Mouse (Mus musculus) lung, embryonic 14.5 days (tissue): ENCODE data around the gene Tmem123. TPM values are rescaled to one million over a fixed set of nuclear protein-coding genes. Genes with fewer than 3 reads are reported as not detected.

Experiments used
- ATAC-seq: fragments of 200-750 bp; cut with Nextera tagmentation; 2 replicates; pipeline ENCODE4 v1.8.0; 2017; ENCODE audit warnings: mild to moderate bottlenecking, moderate TSS enrichment, moderate library complexity; ENCODE audit not compliant: insufficient read depth
- DNase-seq: peaks from one replicate; pipeline ENCODE4 v3.0.0-alpha.2; 2015
- H3K27ac ChIP-seq: fragments of 300-500 bp; sonication (generic); 2 replicates; pipeline ENCODE4 v1.5.1; 2014; ENCODE audit warnings: low read depth, mild to moderate bottlenecking, moderate library complexity
- H3K27me3 ChIP-seq: fragments of 300-500 bp; sonication (generic); 2 replicates; pipeline ENCODE4 v1.6.1; 2014; ENCODE audit warnings: low read length, control low read depth; ENCODE audit not compliant: insufficient read depth
- H3K36me3 ChIP-seq: fragments of 300-500 bp; sonication (generic); 2 replicates; pipeline ENCODE4 v1.6.1; 2014; ENCODE audit warnings: control low read depth; ENCODE audit not compliant: insufficient read depth
- H3K4me1 ChIP-seq: fragments of 300-500 bp; sonication (generic); 2 replicates; pipeline ENCODE4 v1.6.1; 2014; ENCODE audit warnings: antibody characterized with exemption, control low read depth; ENCODE audit not compliant: insufficient read depth
- H3K4me2 ChIP-seq: fragments of 300-500 bp; sonication (generic); 2 replicates; pipeline ENCODE4 v1.6.1; 2014; ENCODE audit warnings: mild to moderate bottlenecking
- H3K4me3 ChIP-seq: fragments of 300-500 bp; sonication (generic); 2 replicates; pipeline ENCODE4 v1.5.1; 2014; ENCODE audit warnings: low read depth, low read length
- H3K9ac ChIP-seq: fragments of 300-500 bp; sonication (generic); 2 replicates; pipeline ENCODE4 v1.6.1; 2014
- H3K9me3 ChIP-seq: fragments of 300-500 bp; sonication (generic); 2 replicates; pipeline ENCODE4 v1.6.1; 2016; ENCODE audit warnings: low read depth, low read length, control low read depth
- CTCF ChIP-seq: IDR thresholded peaks from 2 replicates; pipeline ENCODE4 v1.5.1; 2016; ENCODE audit warnings: antibody characterized with exemption, low read depth
- WGBS: fragments of 180-500 bp; shearing (Covaris S2); extraction: QIAGEN DNeasy Blood & Tissue Kit; methylation state at CpG from one replicate; pipeline ENCODE4 v1.1.7; 2014; 5-methylcytosine and 5-hydroxymethylcytosine counted together
- polyA plus RNA-seq: library from polyadenylated mRNA; unstranded; fragments of >200 nt; fragmentation: Nextera tagmentation; extraction: Ambion mirVana; gene quantifications from 2 replicates; pipeline ENCODE4 v1.2.1, GENCODE M21; 2014

Tmem123 gene
- polyA plus RNA-seq, 1 experiment from 2014 or later: 145 TPM

- no peak for ATAC-seq
- H3K4me1 ChIP-seq: no peaks in the 10 kb centered on the region
- WGBS: 87% methylated on average over 8 of the region's 8 CpGs
- H3K9me3 ChIP-seq: no peaks in the 10 kb centered on the region
- H3K4me3 ChIP-seq: no peak overlapping the region
- H3K27ac ChIP-seq: no peak overlapping the region
- no peak overlapping the region for H3K4me2 ChIP-seq
- no peaks in the 10 kb centered on the region for H3K27me3 ChIP-seq
- H3K36me3 ChIP-seq: peaks cover 38% of the 10 kb centered on the region
- TF ChIP-seq CTCF: no peak
- no peak for DNase-seq
- H3K9ac ChIP-seq: no peak overlapping the region
Measured at GRCm38 (mm10) chr9:7780250-7781150, 16.7 kb downstream of the Tmem123 start.

GRCm38 (mm10) chr9:7783823-7784614 lies 20.2 kb downstream of the Tmem123 start:
- WGBS: 82% methylated on average over 15 of the region's 15 CpGs
- H3K4me2 ChIP-seq: no peak overlapping the region
- H3K4me3 ChIP-seq: no peak overlapping the region
- DNase-seq (no peak), ATAC-seq (no peak)
- TF ChIP-seq CTCF: no peak
- H3K9ac ChIP-seq: no peak overlapping the region
- no peaks in the 10 kb centered on the region for H3K4me1 ChIP-seq
- peaks cover 33% of the 10 kb centered on the region for H3K36me3 ChIP-seq
- no peaks in the 10 kb centered on the region for H3K27me3 ChIP-seq
- H3K9me3 ChIP-seq: no peaks in the 10 kb centered on the region
- peak overlapping the region; percentile 46; the same call in 1 of the 2 replicates for H3K27ac ChIP-seq

GRCm38 (mm10) chr9:7784615-7785012 lies 20.8 kb downstream of the Tmem123 start:
- H3K9ac ChIP-seq: no peak overlapping the region
- TF ChIP-seq CTCF: no peak
- H3K4me1 ChIP-seq: no peaks in the 10 kb centered on the region
- peak overlapping the region; percentile 46; the same call in 1 of the 2 replicates for H3K27ac ChIP-seq
- no peak for DNase-seq
- H3K9me3 ChIP-seq: no peaks in the 10 kb centered on the region
- peaks cover 32% of the 10 kb centered on the region for H3K36me3 ChIP-seq
- no peak overlapping the region for H3K4me3 ChIP-seq
- WGBS: 59% methylated on average over 1 of the region's 1 CpGs
- no peaks in the 10 kb centered on the region for H3K27me3 ChIP-seq
- H3K4me2 ChIP-seq: no peak overlapping the region
- no peak for ATAC-seq

- WGBS: 69% methylated on average over 3 of the region's 3 CpGs
- no peaks in the 10 kb centered on the region for H3K27me3 ChIP-seq
Measured at GRCm38 (mm10) chr9:7785396-7785795, 21.6 kb downstream of the Tmem123 start.

GRCm38 (mm10) chr9:7786086-7786485 lies 22.2 kb downstream of the Tmem123 start:
- 89% methylated on average over 7 of the region's 7 CpGs for WGBS
- ATAC-seq: no peak
- no peak for TF ChIP-seq CTCF

More at GRCm38 (mm10) chr9:7785396-7785795, 21.6 kb downstream of the Tmem123 start:
- TF ChIP-seq CTCF: no peak
- no peak overlapping the region for H3K4me3 ChIP-seq
- ATAC-seq (no peak), DNase-seq (no peak)
- H3K4me2 ChIP-seq: no peak overlapping the region
- peaks cover 36% of the 10 kb centered on the region for H3K36me3 ChIP-seq
- H3K27ac ChIP-seq: no peak overlapping the region
- H3K9ac ChIP-seq: no peak overlapping the region
- no peaks in the 10 kb centered on the region for H3K4me1 ChIP-seq
- no peaks in the 10 kb centered on the region for H3K9me3 ChIP-seq

GRCm38 (mm10) chr9:7788411-7788810 lies 24.6 kb downstream of the Tmem123 start:
- Histone ChIP-seq H3K4me1 (no peaks in the 10 kb centered on the region), H3K27ac (no peak overlapping the region), H3K9ac (no peak overlapping the region), H3K4me3 (no peak overlapping the region), H3K36me3 (peaks cover 55% of the 10 kb centered on the region), H3K4me2 (no peak overlapping the region), H3K27me3 (no peaks in the 10 kb centered on the region), H3K9me3 (no peaks in the 10 kb centered on the region)
- ATAC-seq (no peak), DNase-seq (no peak)
- no peak for TF ChIP-seq CTCF
- 86% methylated on average over 6 of the region's 6 CpGs for WGBS

More at GRCm38 (mm10) chr9:7786086-7786485, 22.2 kb downstream of the Tmem123 start:
- Histone ChIP-seq H3K27ac (no peak overlapping the region), H3K4me2 (no peak overlapping the region), H3K4me1 (no peaks in the 10 kb centered on the region), H3K9ac (no peak overlapping the region), H3K36me3 (peaks cover 43% of the 10 kb centered on the region), H3K4me3 (no peak overlapping the region), H3K27me3 (no peaks in the 10 kb centered on the region), H3K9me3 (no peaks in the 10 kb centered on the region)
- no peak for DNase-seq
